Mouse (Mus musculus): ENCODE data around the gene Igdcc3. TPM values are rescaled to one million over a fixed set of nuclear protein-coding genes. Genes with fewer than 3 reads are reported as not detected.
"Not testable (repeated sequence)": the region's sequence is repeated elsewhere in the genome, so short reads cannot be mapped to it uniquely, and the experiment has no call there.

Gene Igdcc3
- polyA plus RNA-seq, 1 experiment from 2014 or later: 4.4 TPM

DNA sequence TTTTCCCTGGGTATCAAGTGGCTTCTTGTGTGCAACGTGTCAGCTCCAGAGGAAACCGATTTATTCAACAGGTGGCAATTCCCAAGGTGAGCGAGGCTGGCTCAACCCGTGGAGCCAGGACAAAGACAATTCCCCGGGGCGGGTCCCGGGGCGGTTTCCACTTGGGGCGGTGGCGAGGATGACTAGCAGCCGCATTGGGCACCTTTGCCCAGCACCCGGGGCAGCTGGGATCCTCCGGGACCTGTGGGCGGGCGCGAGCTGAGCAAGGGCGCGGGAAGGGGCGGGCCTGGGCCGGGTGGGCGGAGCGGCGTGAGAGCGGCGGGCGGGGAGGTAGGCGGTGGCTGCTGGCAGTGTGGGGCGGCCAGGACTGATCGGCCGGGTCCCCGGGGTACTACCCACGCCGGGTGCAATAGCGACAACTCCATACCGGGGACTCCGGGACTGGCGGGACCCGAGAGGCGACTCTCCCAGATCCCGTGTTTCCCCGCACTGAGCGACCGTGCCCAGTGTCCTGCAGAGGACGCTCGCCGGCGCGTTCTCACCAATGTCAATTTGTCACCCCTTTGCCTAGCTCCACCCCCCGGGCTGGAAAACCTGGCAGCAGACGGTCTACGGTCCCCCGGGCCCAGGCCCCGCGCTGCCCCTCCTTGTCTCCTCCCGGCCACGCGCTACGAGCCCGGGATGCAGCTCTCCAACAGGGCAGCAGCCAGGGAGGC lies 73.9 kb downstream of the Igdcc3 start:
- H3K4me1 ChIP-seq (ENCODE audit: control insufficient read depth, insufficient read depth, low read depth, low read length): 0 out of 2 replicates have a peak, but pooled peaks cover 2% of the 10 kb centered on the region
- peak overlapping the region; percentile 51 for H3K4me3 ChIP-seq (ENCODE audit: low read length)
- peak overlapping the region; percentile 78 for H3K9ac ChIP-seq (ENCODE audit: low read depth, low read length)
- under 1% methylated on average over 54 of the region's 59 CpGs for WGBS
- peak; percentile 97 for ATAC-seq
- H3K27ac ChIP-seq (ENCODE audit: low read depth, low read length): peak overlapping the region; percentile 87
- peak overlapping the region; percentile 82 for H3K4me2 ChIP-seq (ENCODE audit: low read length)
- H3K36me3 ChIP-seq (ENCODE audit: control insufficient read depth, insufficient read depth, low read length): no peaks in the 10 kb centered on the region
- no peaks in the 10 kb centered on the region for H3K27me3 ChIP-seq (replicated peaks; ENCODE audit: control insufficient read depth, insufficient read depth, low read length)
- H3K9me3 ChIP-seq (ENCODE audit: control insufficient read depth, low read length): no peaks in the 10 kb centered on the region

DNA sequence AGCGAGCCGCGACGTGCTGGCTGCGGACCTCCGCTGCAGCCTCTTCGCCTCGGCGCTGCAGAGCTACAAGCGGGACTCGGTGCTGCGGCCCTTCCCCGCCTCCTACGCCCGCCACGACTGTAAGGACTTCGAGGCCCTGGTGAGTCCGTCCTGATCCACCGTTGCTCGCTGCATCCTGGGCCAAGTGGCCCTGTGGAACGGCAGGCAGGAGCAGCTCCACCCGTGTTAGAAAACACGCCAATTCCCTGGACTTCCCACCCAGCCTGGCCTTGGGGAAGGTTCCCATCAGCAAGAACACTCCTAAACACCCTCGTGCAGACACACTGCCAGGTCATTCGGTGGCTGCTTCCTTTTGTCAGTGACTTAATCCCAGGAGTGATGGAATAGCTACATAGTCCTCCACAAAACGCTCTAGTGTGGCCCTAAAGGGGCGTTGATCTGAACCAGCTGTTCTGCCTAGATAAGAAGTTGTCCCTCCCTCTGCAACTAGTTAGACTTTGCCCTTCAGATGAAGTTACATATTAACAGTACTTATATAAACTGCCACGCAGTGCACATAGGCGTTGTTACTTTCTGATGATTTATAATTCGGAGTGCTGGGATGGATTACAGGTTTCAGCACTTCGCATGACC lies 74.6 kb downstream of the Igdcc3 start:
- Histone ChIP-seq H3K4me3 (ENCODE audit: low read length) (peak overlapping the region; percentile 51), H3K4me2 (ENCODE audit: low read length) (peak overlapping the region; percentile 82), H3K27ac (ENCODE audit: low read depth, low read length) (peak overlapping the region; percentile 87), H3K4me1 (ENCODE audit: control insufficient read depth, insufficient read depth, low read depth, low read length) (0 out of 2 replicates have a peak, but pooled peaks cover 2% of the 10 kb centered on the region), H3K27me3 (replicated peaks; ENCODE audit: control insufficient read depth, insufficient read depth, low read length) (no peaks in the 10 kb centered on the region), H3K9ac (ENCODE audit: low read depth, low read length) (peak overlapping the region; percentile 78), H3K36me3 (ENCODE audit: control insufficient read depth, insufficient read depth, low read length) (no peaks in the 10 kb centered on the region), H3K9me3 (ENCODE audit: control insufficient read depth, low read length) (no peaks in the 10 kb centered on the region)
- ATAC-seq: no peak
- 9% methylated on average over 31 of the region's 31 CpGs for WGBS

DNA sequence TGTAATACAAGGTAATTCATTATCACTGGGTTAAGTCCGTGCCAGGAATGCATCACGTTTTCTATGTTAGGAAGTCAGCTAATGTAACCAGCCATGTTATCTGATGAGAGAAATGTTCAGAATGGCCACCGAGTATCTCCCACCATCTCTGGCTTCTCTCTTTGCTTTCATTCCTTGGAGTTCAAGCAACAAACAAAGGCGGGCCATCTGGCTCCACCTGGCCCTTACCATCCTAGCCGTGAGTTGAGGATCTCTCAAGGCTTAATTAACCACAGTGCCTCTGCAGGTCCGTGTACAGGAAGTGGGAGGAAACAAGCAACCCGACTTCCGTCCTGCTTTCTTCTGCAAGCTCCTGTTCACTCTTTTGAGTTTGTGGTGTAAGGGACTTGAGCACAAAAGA lies 76.0 kb downstream of the Igdcc3 start:
- no peak overlapping the region for H3K4me2 ChIP-seq (ENCODE audit: low read length)
- no peaks in the 10 kb centered on the region for H3K27me3 ChIP-seq (replicated peaks; ENCODE audit: control insufficient read depth, insufficient read depth, low read length)
- H3K4me3 ChIP-seq (ENCODE audit: low read length): no peak overlapping the region
- H3K9me3 ChIP-seq (ENCODE audit: control insufficient read depth, low read length): no peaks in the 10 kb centered on the region
- no peak overlapping the region for H3K27ac ChIP-seq (ENCODE audit: low read depth, low read length)
- H3K4me1 ChIP-seq (ENCODE audit: control insufficient read depth, insufficient read depth, low read depth, low read length): 0 out of 2 replicates have a peak, but pooled peaks cover 2% of the 10 kb centered on the region
- 75% methylated on average over 8 of the region's 8 CpGs for WGBS
- H3K36me3 ChIP-seq (ENCODE audit: control insufficient read depth, insufficient read depth, low read length): no peaks in the 10 kb centered on the region
- ATAC-seq: no peak
- no peak overlapping the region for H3K9ac ChIP-seq (ENCODE audit: low read depth, low read length)

DNA sequence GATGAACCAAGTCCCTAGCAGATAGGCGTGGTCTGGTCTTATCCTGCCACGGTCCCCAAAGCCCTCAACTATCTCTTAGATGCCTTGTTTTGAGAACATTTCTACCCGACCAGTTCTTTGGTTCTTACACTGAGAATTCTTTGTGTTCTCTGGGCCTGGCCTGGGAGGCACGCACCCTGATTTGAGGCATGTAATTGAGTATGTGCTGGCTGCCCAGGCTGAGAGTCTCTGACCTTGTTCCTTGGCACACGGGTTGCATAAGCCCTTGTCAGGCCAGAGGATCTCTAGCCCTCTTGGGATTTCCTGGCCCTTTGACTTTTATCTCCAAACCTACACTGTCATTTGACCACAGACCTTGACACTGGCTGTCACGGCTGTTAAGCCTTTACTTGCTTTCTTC lies 76.7 kb downstream of the Igdcc3 start:
- no peak overlapping the region for H3K4me3 ChIP-seq (ENCODE audit: low read length)
- H3K36me3 ChIP-seq (ENCODE audit: control insufficient read depth, insufficient read depth, low read length): no peaks in the 10 kb centered on the region
- 70% methylated on average over 6 of the region's 6 CpGs for WGBS
- H3K27ac ChIP-seq (ENCODE audit: low read depth, low read length): no peak overlapping the region
- H3K4me1 ChIP-seq (ENCODE audit: control insufficient read depth, insufficient read depth, low read depth, low read length): 0 out of 2 replicates have a peak, but pooled peaks cover 2% of the 10 kb centered on the region
- H3K9me3 ChIP-seq (ENCODE audit: control insufficient read depth, low read length): no peaks in the 10 kb centered on the region
- H3K4me2 ChIP-seq (ENCODE audit: low read length): no peak overlapping the region
- H3K9ac ChIP-seq (ENCODE audit: low read depth, low read length): peak overlapping the region; percentile 17; the same call in 1 of the 2 replicates
- H3K27me3 ChIP-seq (replicated peaks; ENCODE audit: control insufficient read depth, insufficient read depth, low read length): no peaks in the 10 kb centered on the region
- ATAC-seq: no peak

DNA sequence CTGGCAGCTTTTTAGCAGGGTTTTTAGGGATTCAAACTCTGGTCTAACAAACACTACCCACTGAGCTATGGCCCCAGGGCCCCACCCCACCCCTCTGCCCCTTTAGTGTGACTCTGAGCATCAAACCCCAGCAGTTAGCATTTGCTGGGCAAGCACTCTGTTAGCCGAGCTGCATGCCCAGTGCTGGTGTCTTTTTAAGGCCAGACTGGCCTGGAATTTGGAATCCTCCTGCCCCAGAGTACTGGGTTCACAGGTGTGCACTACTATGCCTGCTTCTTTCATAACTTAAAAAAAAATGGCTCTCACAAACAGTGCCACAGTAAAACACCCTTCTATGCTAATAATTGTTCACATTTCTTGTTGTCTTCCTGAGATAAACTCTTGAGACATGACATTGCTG lies 77.9 kb downstream of the Igdcc3 start:
- H3K9ac ChIP-seq (ENCODE audit: low read depth, low read length): no peak overlapping the region
- H3K27me3 ChIP-seq (replicated peaks; ENCODE audit: control insufficient read depth, insufficient read depth, low read length): no peaks in the 10 kb centered on the region
- no peaks in the 10 kb centered on the region for H3K9me3 ChIP-seq (ENCODE audit: control insufficient read depth, low read length)
- no peak overlapping the region for H3K27ac ChIP-seq (ENCODE audit: low read depth, low read length)
- ATAC-seq: no peak
- H3K4me3 ChIP-seq (ENCODE audit: low read length): no peak overlapping the region
- H3K4me2 ChIP-seq (ENCODE audit: low read length): no peak overlapping the region
- WGBS: 47% methylated on average over 1 of the region's 1 CpGs
- 0 out of 2 replicates have a peak, but pooled peaks cover 2% of the 10 kb centered on the region for H3K4me1 ChIP-seq (ENCODE audit: control insufficient read depth, insufficient read depth, low read depth, low read length)
- no peaks in the 10 kb centered on the region for H3K36me3 ChIP-seq (ENCODE audit: control insufficient read depth, insufficient read depth, low read length)

DNA sequence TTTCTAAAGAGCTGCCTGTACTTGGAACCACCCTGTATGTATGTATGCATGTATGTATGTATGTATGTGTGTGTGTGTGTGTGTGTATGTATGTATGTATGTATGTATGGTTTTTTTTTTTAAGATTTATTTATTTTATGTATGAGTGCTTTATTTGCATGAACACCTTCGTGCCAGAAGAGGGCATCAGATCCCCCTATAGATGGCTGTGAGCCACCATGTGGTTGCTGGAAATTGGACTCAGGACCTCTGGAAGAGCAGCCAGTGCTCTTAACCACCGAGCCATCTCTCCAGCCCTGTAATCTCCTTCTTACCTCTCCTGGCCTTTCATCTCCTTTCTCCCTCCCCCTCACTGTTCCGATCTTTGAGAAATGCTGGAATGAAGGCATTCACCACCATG lies 79.4 kb downstream of the Igdcc3 start:
- 48% methylated on average over 3 of the region's 3 CpGs for WGBS
- H3K9me3 ChIP-seq (ENCODE audit: control insufficient read depth, low read length); H3K4me1 ChIP-seq (ENCODE audit: control insufficient read depth, insufficient read depth, low read depth, low read length); H3K9ac ChIP-seq (ENCODE audit: low read depth, low read length); H3K27ac ChIP-seq (ENCODE audit: low read depth, low read length); H3K4me2 ChIP-seq (ENCODE audit: low read length); H3K27me3 ChIP-seq (replicated peaks; ENCODE audit: control insufficient read depth, insufficient read depth, low read length); H3K36me3 ChIP-seq (ENCODE audit: control insufficient read depth, insufficient read depth, low read length); H3K4me3 ChIP-seq (ENCODE audit: low read length); ATAC-seq: not testable (repeated sequence)

DNA sequence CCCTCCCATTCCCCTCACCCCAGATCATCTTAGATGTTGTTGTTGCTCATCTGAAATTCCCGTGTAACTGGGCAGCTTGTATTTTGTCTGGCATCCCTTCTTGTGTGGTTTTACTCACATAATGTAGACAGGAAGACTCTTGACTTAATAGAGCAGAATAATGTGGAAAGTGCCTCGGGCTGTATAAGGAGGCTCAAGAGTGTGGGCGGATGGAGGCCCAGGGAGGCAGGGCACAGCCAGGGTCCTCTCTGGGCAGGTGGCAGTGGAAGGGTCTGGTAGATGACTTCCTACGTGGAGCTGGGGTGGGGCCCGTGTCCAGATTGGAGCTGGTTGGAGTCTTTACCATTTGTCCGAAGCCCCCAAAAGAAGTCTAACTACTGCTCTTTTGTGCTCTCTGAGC lies 82.9 kb downstream of the Igdcc3 start:
- Histone ChIP-seq H3K9me3 (ENCODE audit: control insufficient read depth, low read length) (no peaks in the 10 kb centered on the region), H3K9ac (ENCODE audit: low read depth, low read length) (no peak overlapping the region), H3K4me1 (ENCODE audit: control insufficient read depth, insufficient read depth, low read depth, low read length) (no peaks in the 10 kb centered on the region), H3K4me2 (ENCODE audit: low read length) (no peak overlapping the region), H3K4me3 (ENCODE audit: low read length) (no peak overlapping the region), H3K36me3 (ENCODE audit: control insufficient read depth, insufficient read depth, low read length) (no peaks in the 10 kb centered on the region; the same call in 1 of the 2 replicates), H3K27me3 (replicated peaks; ENCODE audit: control insufficient read depth, insufficient read depth, low read length) (no peaks in the 10 kb centered on the region), H3K27ac (ENCODE audit: low read depth, low read length) (no peak overlapping the region)
- no peak for ATAC-seq
- WGBS: 86% methylated on average over 6 of the region's 6 CpGs

DNA sequence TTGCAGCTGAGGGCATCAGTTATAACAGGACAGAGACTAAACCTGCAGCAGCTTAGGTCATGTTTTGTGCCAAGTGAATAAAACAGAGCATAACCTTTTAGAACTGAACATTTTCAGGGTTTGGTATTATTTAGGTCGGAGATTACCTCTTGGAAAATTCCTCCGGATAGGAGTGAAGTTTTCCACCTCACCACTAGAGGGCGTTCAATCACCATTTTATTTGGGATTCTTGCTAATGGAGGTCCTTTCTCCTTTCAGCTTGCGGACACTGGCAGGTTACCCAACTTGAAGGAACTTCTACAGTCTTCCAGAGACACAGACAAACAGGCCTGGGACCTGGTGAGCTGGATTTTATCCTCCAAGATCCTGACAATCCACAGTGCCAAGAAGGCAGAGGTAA lies 84.8 kb downstream of the Igdcc3 start:
- no peaks in the 10 kb centered on the region for H3K4me1 ChIP-seq (ENCODE audit: control insufficient read depth, insufficient read depth, low read depth, low read length)
- peaks cover 5% of the 10 kb centered on the region; the same call in 1 of the 2 replicates for H3K36me3 ChIP-seq (ENCODE audit: control insufficient read depth, insufficient read depth, low read length)
- H3K9ac ChIP-seq (ENCODE audit: low read depth, low read length): no peak overlapping the region
- H3K4me2 ChIP-seq (ENCODE audit: low read length): no peak overlapping the region
- WGBS: 36% methylated on average over 4 of the region's 4 CpGs
- H3K27me3 ChIP-seq (replicated peaks; ENCODE audit: control insufficient read depth, insufficient read depth, low read length): no peaks in the 10 kb centered on the region
- no peaks in the 10 kb centered on the region for H3K9me3 ChIP-seq (ENCODE audit: control insufficient read depth, low read length)
- no peak overlapping the region for H3K4me3 ChIP-seq (ENCODE audit: low read length)
- no peak for ATAC-seq
- no peak overlapping the region for H3K27ac ChIP-seq (ENCODE audit: low read depth, low read length)

DNA sequence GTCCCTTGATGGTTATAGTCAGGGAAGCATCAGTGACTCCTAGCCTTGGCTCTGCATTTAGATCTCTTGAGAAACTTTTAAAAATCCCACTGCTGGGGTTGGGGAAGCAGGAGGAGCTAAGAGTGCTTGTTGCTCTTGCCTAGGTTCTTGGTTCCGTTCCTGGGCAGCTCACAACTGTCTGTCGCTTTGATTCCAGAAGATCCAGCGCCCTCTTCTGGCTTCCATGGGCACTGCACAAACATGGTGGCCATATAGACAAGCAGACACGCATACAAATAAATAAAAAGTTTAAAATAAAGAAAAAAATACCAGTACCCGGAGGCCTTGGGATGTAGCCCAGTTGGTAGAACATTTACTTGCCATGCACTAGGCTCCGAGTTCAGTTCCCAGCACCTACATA lies 89.3 kb downstream of the Igdcc3 start:
- no peak overlapping the region for H3K27ac ChIP-seq (ENCODE audit: low read depth, low read length)
- peaks cover 8% of the 10 kb centered on the region for H3K36me3 ChIP-seq (ENCODE audit: control insufficient read depth, insufficient read depth, low read length)

More for the DNA sequence above, 89.3 kb downstream of the Igdcc3 start:
- no peak for ATAC-seq
- no peaks in the 10 kb centered on the region for H3K27me3 ChIP-seq (replicated peaks; ENCODE audit: control insufficient read depth, insufficient read depth, low read length)
- no peak overlapping the region for H3K9ac ChIP-seq (ENCODE audit: low read depth, low read length)
- no peak overlapping the region for H3K4me2 ChIP-seq (ENCODE audit: low read length)
- no peak overlapping the region for H3K4me3 ChIP-seq (ENCODE audit: low read length)
- H3K4me1 ChIP-seq (ENCODE audit: control insufficient read depth, insufficient read depth, low read depth, low read length): no peaks in the 10 kb centered on the region
- H3K9me3 ChIP-seq (ENCODE audit: control insufficient read depth, low read length): no peaks in the 10 kb centered on the region
- 70% methylated on average over 6 of the region's 6 CpGs for WGBS

Data from hindbrain, embryonic 16.5 days (tissue).